Mouse (Mus musculus): Measurements from ENCODE around the gene Serpina1e. TPM values are rescaled to one million over a fixed set of nuclear protein-coding genes. Genes with fewer than 3 reads are reported as not detected.
A peak's percentile ranks its signal among the peaks of the same experiment; 100 is the strongest.
"Not testable (repeated sequence)": the region's sequence is repeated elsewhere in the genome, so short reads cannot be mapped to it uniquely, and the experiment has no call there.

Serpina1e gene
- polyA plus RNA-seq, 1 experiment from 2014 or later: 17.0 TPM

- no peaks in the 10 kb centered on the region for H3K4me1 ChIP-seq (ENCODE audit: control insufficient read depth, insufficient read depth, low read length)
- H3K27me3 ChIP-seq (ENCODE audit: control insufficient read depth, insufficient read depth, low read length): no peaks in the 10 kb centered on the region
- 85% methylated on average over 4 of the region's 4 CpGs for WGBS
- no peak overlapping the region for H3K9ac ChIP-seq (ENCODE audit: low read length)
- no peaks in the 10 kb centered on the region for H3K9me3 ChIP-seq (replicated peaks; ENCODE audit: control insufficient read depth, low read length)
- H3K27ac ChIP-seq (ENCODE audit: low read length): no peak overlapping the region
- no peak overlapping the region for H3K4me3 ChIP-seq (replicated peaks; ENCODE audit: low read length)
- H3K4me2 ChIP-seq (ENCODE audit: low read depth, low read length): no peak overlapping the region
- no peak for ATAC-seq (ENCODE audit: insufficient read depth, low FRiP score)
- H3K36me3 ChIP-seq (ENCODE audit: control insufficient read depth, insufficient read depth, low read length): no peaks in the 10 kb centered on the region
Observed at GRCm38 (mm10) chr12:103971080-103971479, 12.3 kb upstream of the Serpina1e start.

- Histone ChIP-seq H3K4me1 (ENCODE audit: control insufficient read depth, insufficient read depth, low read length) (no peaks in the 10 kb centered on the region), H3K9me3 (replicated peaks; ENCODE audit: control insufficient read depth, low read length) (no peaks in the 10 kb centered on the region), H3K9ac (ENCODE audit: low read length) (no peak overlapping the region), H3K4me2 (ENCODE audit: low read depth, low read length) (no peak overlapping the region), H3K4me3 (replicated peaks; ENCODE audit: low read length) (no peak overlapping the region), H3K27ac (ENCODE audit: low read length) (no peak overlapping the region), H3K36me3 (ENCODE audit: control insufficient read depth, insufficient read depth, low read length) (no peaks in the 10 kb centered on the region), H3K27me3 (ENCODE audit: control insufficient read depth, insufficient read depth, low read length) (no peaks in the 10 kb centered on the region)
- peak; percentile 52; the same call in 1 of the 2 replicates for ATAC-seq (ENCODE audit: insufficient read depth, low FRiP score)
- WGBS: 85% methylated on average over 9 of the region's 9 CpGs
Observed at GRCm38 (mm10) chr12:103969577-103970116, 10.9 kb upstream of the Serpina1e start.

GRCm38 (mm10) chr12:103966761-103967160 is 8.0 kb upstream of the Serpina1e start:
- no peaks in the 10 kb centered on the region for H3K4me1 ChIP-seq (ENCODE audit: control insufficient read depth, insufficient read depth, low read length)
- H3K9ac ChIP-seq (ENCODE audit: low read length): no peak overlapping the region
- ATAC-seq (ENCODE audit: insufficient read depth, low FRiP score): no peak
- H3K27me3 ChIP-seq (ENCODE audit: control insufficient read depth, insufficient read depth, low read length): no peaks in the 10 kb centered on the region
- no peaks in the 10 kb centered on the region for H3K36me3 ChIP-seq (ENCODE audit: control insufficient read depth, insufficient read depth, low read length)
- H3K4me2 ChIP-seq (ENCODE audit: low read depth, low read length): no peak overlapping the region
- WGBS: 76% methylated on average over 3 of the region's 3 CpGs
- H3K27ac ChIP-seq (ENCODE audit: low read length): no peak overlapping the region
- H3K9me3 ChIP-seq (replicated peaks; ENCODE audit: control insufficient read depth, low read length): no peaks in the 10 kb centered on the region
- no peak overlapping the region for H3K4me3 ChIP-seq (replicated peaks; ENCODE audit: low read length)

- no peaks in the 10 kb centered on the region for H3K36me3 ChIP-seq (ENCODE audit: control insufficient read depth, insufficient read depth, low read length)
- no peak for ATAC-seq (ENCODE audit: insufficient read depth, low FRiP score)
- WGBS: 76% methylated on average over 4 of the region's 4 CpGs
Observed at GRCm38 (mm10) chr12:103963288-103963687, 4.5 kb upstream of the Serpina1e start.

GRCm38 (mm10) chr12:103962860-103963259 is 4.1 kb upstream of the Serpina1e start:
- no peak overlapping the region for H3K27ac ChIP-seq (ENCODE audit: low read length)
- H3K27me3 ChIP-seq (ENCODE audit: control insufficient read depth, insufficient read depth, low read length): no peaks in the 10 kb centered on the region
- no peaks in the 10 kb centered on the region for H3K36me3 ChIP-seq (ENCODE audit: control insufficient read depth, insufficient read depth, low read length)
- H3K4me2 ChIP-seq (ENCODE audit: low read depth, low read length): no peak overlapping the region
- H3K9me3 ChIP-seq (replicated peaks; ENCODE audit: control insufficient read depth, low read length): no peaks in the 10 kb centered on the region
- H3K4me1 ChIP-seq (ENCODE audit: control insufficient read depth, insufficient read depth, low read length): no peaks in the 10 kb centered on the region
- H3K9ac ChIP-seq (ENCODE audit: low read length): no peak overlapping the region
- 70% methylated on average over 8 of the region's 8 CpGs for WGBS
- ATAC-seq (ENCODE audit: insufficient read depth, low FRiP score): no peak
- H3K4me3 ChIP-seq (replicated peaks; ENCODE audit: low read length): no peak overlapping the region

More at GRCm38 (mm10) chr12:103963288-103963687, 4.5 kb upstream of the Serpina1e start:
- Histone ChIP-seq H3K4me3 (replicated peaks; ENCODE audit: low read length) (no peak overlapping the region), H3K4me1 (ENCODE audit: control insufficient read depth, insufficient read depth, low read length) (no peaks in the 10 kb centered on the region), H3K27me3 (ENCODE audit: control insufficient read depth, insufficient read depth, low read length) (no peaks in the 10 kb centered on the region), H3K9ac (ENCODE audit: low read length) (no peak overlapping the region), H3K4me2 (ENCODE audit: low read depth, low read length) (no peak overlapping the region), H3K27ac (ENCODE audit: low read length) (no peak overlapping the region), H3K9me3 (replicated peaks; ENCODE audit: control insufficient read depth, low read length) (no peaks in the 10 kb centered on the region)

- H3K27ac ChIP-seq (ENCODE audit: low read length): no peak overlapping the region
- H3K4me1 ChIP-seq (ENCODE audit: control insufficient read depth, insufficient read depth, low read length): no peaks in the 10 kb centered on the region
- no peaks in the 10 kb centered on the region for H3K36me3 ChIP-seq (ENCODE audit: control insufficient read depth, insufficient read depth, low read length)
- 80% methylated on average over 5 of the region's 5 CpGs for WGBS
- no peaks in the 10 kb centered on the region for H3K27me3 ChIP-seq (ENCODE audit: control insufficient read depth, insufficient read depth, low read length)
- no peak overlapping the region for H3K4me2 ChIP-seq (ENCODE audit: low read depth, low read length)
- no peak for ATAC-seq (ENCODE audit: insufficient read depth, low FRiP score)
- H3K9me3 ChIP-seq (replicated peaks; ENCODE audit: control insufficient read depth, low read length): no peaks in the 10 kb centered on the region
- no peak overlapping the region for H3K4me3 ChIP-seq (replicated peaks; ENCODE audit: low read length)
- no peak overlapping the region for H3K9ac ChIP-seq (ENCODE audit: low read length)
Observed at GRCm38 (mm10) chr12:103962337-103962736, 3.6 kb upstream of the Serpina1e start.

GRCm38 (mm10) chr12:103961716-103962115 is 2.9 kb upstream of the Serpina1e start:
- Histone ChIP-seq H3K36me3 (ENCODE audit: control insufficient read depth, insufficient read depth, low read length) (no peaks in the 10 kb centered on the region), H3K4me3 (replicated peaks; ENCODE audit: low read length) (no peak overlapping the region), H3K27me3 (ENCODE audit: control insufficient read depth, insufficient read depth, low read length) (no peaks in the 10 kb centered on the region), H3K4me2 (ENCODE audit: low read depth, low read length) (no peak overlapping the region), H3K9ac (ENCODE audit: low read length) (no peak overlapping the region), H3K9me3 (replicated peaks; ENCODE audit: control insufficient read depth, low read length) (no peaks in the 10 kb centered on the region), H3K27ac (ENCODE audit: low read length) (no peak overlapping the region), H3K4me1 (ENCODE audit: control insufficient read depth, insufficient read depth, low read length) (no peaks in the 10 kb centered on the region)
- WGBS: 96% methylated on average over 1 of the region's 1 CpGs
- ATAC-seq (ENCODE audit: insufficient read depth, low FRiP score): no peak

- H3K4me1 ChIP-seq (ENCODE audit: control insufficient read depth, insufficient read depth, low read length); H3K4me3 ChIP-seq (replicated peaks; ENCODE audit: low read length); H3K36me3 ChIP-seq (ENCODE audit: control insufficient read depth, insufficient read depth, low read length); H3K4me2 ChIP-seq (ENCODE audit: low read depth, low read length); H3K9me3 ChIP-seq (replicated peaks; ENCODE audit: control insufficient read depth, low read length); H3K27ac ChIP-seq (ENCODE audit: low read length); H3K27me3 ChIP-seq (ENCODE audit: control insufficient read depth, insufficient read depth, low read length); ATAC-seq (ENCODE audit: insufficient read depth, low FRiP score); H3K9ac ChIP-seq (ENCODE audit: low read length): not testable (repeated sequence)
- WGBS: 57% methylated on average over 2 of the region's 2 CpGs
Observed at GRCm38 (mm10) chr12:103956555-103956954, 2.2 kb downstream of the Serpina1e start.

GRCm38 (mm10) chr12:103952972-103953371 is 5.8 kb downstream of the Serpina1e start:
- H3K27me3 ChIP-seq (ENCODE audit: control insufficient read depth, insufficient read depth, low read length); H3K9me3 ChIP-seq (replicated peaks; ENCODE audit: control insufficient read depth, low read length); H3K4me1 ChIP-seq (ENCODE audit: control insufficient read depth, insufficient read depth, low read length); H3K36me3 ChIP-seq (ENCODE audit: control insufficient read depth, insufficient read depth, low read length); ATAC-seq (ENCODE audit: insufficient read depth, low FRiP score); H3K4me3 ChIP-seq (replicated peaks; ENCODE audit: low read length); H3K27ac ChIP-seq (ENCODE audit: low read length); H3K9ac ChIP-seq (ENCODE audit: low read length); H3K4me2 ChIP-seq (ENCODE audit: low read depth, low read length): not testable (repeated sequence)
- whole genome bisulfite sequencing: 93% methylated on average over 3 of the region's 3 CpGs

Data from stomach, embryonic 16.5 days (tissue).